Mouse (Mus musculus) heart, adult 2 months (tissue): ENCODE measurements around the gene Eps15. TPM values are rescaled to one million over a fixed set of nuclear protein-coding genes. Genes with fewer than 3 reads are reported as not detected.
A peak's percentile ranks its signal among the peaks of the same experiment; 100 is the strongest.

Source experiments
- DNase-seq, 2 experiments: peaks; one replicate each; pipeline ENCODE4 v3.0.0; 2021
- H3K27ac ChIP-seq: fragments of 200-600 bp; 2 replicates; pipeline ENCODE4 v1.8.1; 2022
- H3K27me3 ChIP-seq: fragments of 200-500 bp; 2 replicates; pipeline ENCODE4 v1.6.1; 2012; ENCODE audit warnings: mild to moderate bottlenecking, low read length, inconsistent platforms, mixed read lengths; ENCODE audit not compliant: control insufficient read depth, insufficient read depth
- H3K36me3 ChIP-seq: fragments of 200-500 bp; 2 replicates; pipeline ENCODE4 v1.6.1; 2012; ENCODE audit warnings: low read length, inconsistent platforms; ENCODE audit not compliant: control insufficient read depth, insufficient read depth
- H3K4me1 ChIP-seq: fragments of 200-500 bp; 2 replicates; pipeline ENCODE4 v1.6.1; 2011; ENCODE audit warnings: low read length; ENCODE audit not compliant: control insufficient read depth, insufficient read depth
- H3K4me3 ChIP-seq: fragments of 200-600 bp; 2 replicates; pipeline ENCODE4 v1.8.1; 2022
- H3K79me2 ChIP-seq: fragments of 200-500 bp; replicated peaks from 2 replicates; pipeline ENCODE4 v1.6.1; 2012; ENCODE audit warnings: mild to moderate bottlenecking, inconsistent platforms, low read length, moderate library complexity, mixed read lengths; ENCODE audit not compliant: control insufficient read depth, insufficient read depth
- H3K9ac ChIP-seq: fragments of 200-500 bp; 2 replicates; pipeline ENCODE4 v1.6.1; 2012; ENCODE audit warnings: low read depth, mild to moderate bottlenecking, control low read depth, inconsistent platforms, low read length, mixed read lengths
- CTCF ChIP-seq: fragments of 200-600 bp; IDR thresholded peaks from 2 replicates; pipeline ENCODE4 v1.8.1; 2022; ENCODE audit warnings: antibody characterized with exemption, mild to moderate bottlenecking, moderate library complexity
- EP300 ChIP-seq: fragments of 200-500 bp; IDR thresholded peaks from 2 replicates; pipeline ENCODE4 v1.6.1; 2011; ENCODE audit warnings: low read depth, low read length, control low read depth; ENCODE audit not compliant: insufficient read depth
- POLR2A ChIP-seq: fragments of 200-500 bp; IDR thresholded peaks from 2 replicates; pipeline ENCODE4 v1.6.1; 2011; ENCODE audit warnings: mild to moderate bottlenecking, low read depth, low read length, control low read depth; ENCODE audit not compliant: insufficient read depth
- WGBS: fragments of 180-500 bp; shearing (Covaris S2); methylation state at CpG from one replicate; pipeline ENCODE4 v1.1.7; 2018; 5-methylcytosine and 5-hydroxymethylcytosine counted together
- intact Hi-C: fragments of 180-260 bp; cut with DNase I; formaldehyde crosslinking; loops from one replicate; pipeline ENCODE4 v1.15.1; 2025
- polyA plus RNA-seq: library from polyadenylated mRNA; depleted of rRNA; stranded (reverse); fragments of >200 nt; gene quantifications from 2 replicates; pipeline ENCODE4 v1.2.3, GENCODE M21; 2012
- total RNA-seq, 2 experiments: library from RNA; stranded (reverse); gene quantifications; 2 replicates each; pipeline ENCODE4 v1.2.3; 2021

The Eps15 gene
- total and polyA plus RNA-seq, 3 experiments: 9.9 to 46.8 (median 43.1) TPM

GRCm38 (mm10) chr4:109421608-109422007 is 141.5 kb downstream of the Eps15 start:
- no peak overlapping the region for H3K27ac ChIP-seq
- H3K4me3 ChIP-seq: no peak overlapping the region
- H3K79me2 ChIP-seq: no peaks in the 10 kb centered on the region
- no peak for TF ChIP-seq CTCF
- TF ChIP-seq POLR2A: no peak
- no peak for TF ChIP-seq EP300
- no peaks in the 10 kb centered on the region for H3K27me3 ChIP-seq
- no peak for DNase-seq
- no peak overlapping the region for H3K9ac ChIP-seq
- WGBS: 88% methylated on average over 7 of the region's 7 CpGs
- intact Hi-C loops: no loop called here
- H3K4me1 ChIP-seq: no peaks in the 10 kb centered on the region
- no peaks in the 10 kb centered on the region for H3K36me3 ChIP-seq

- no peaks in the 10 kb centered on the region for H3K79me2 ChIP-seq
- intact Hi-C loops: no loop called here
- no peak for DNase-seq
- no peaks in the 10 kb centered on the region for H3K4me1 ChIP-seq
- H3K36me3 ChIP-seq: no peaks in the 10 kb centered on the region
- TF ChIP-seq EP300: no peak
- TF ChIP-seq CTCF: no peak
- no peak for TF ChIP-seq POLR2A
- H3K4me3 ChIP-seq: no peak overlapping the region
- no peak overlapping the region for H3K27ac ChIP-seq
- WGBS: 84% methylated on average over 6 of the region's 6 CpGs
- H3K9ac ChIP-seq: no peak overlapping the region
- H3K27me3 ChIP-seq: no peaks in the 10 kb centered on the region
These were observed 142.4 kb downstream of the Eps15 start for GRCm38 (mm10) chr4:109422436-109422835.

- H3K79me2 ChIP-seq: no peaks in the 10 kb centered on the region
- DNase-seq: no peak
- WGBS: 53% methylated on average over 2 of the region's 2 CpGs
- H3K4me1 ChIP-seq: no peaks in the 10 kb centered on the region
- intact Hi-C loops: no loop called here
- no peak overlapping the region for H3K27ac ChIP-seq
- TF ChIP-seq EP300 (no peak), CTCF (no peak), POLR2A (no peak)
- no peak overlapping the region for H3K4me3 ChIP-seq
- H3K9ac ChIP-seq: no peak overlapping the region
- no peaks in the 10 kb centered on the region for H3K36me3 ChIP-seq
- H3K27me3 ChIP-seq: no peaks in the 10 kb centered on the region
These were observed 143.4 kb downstream of the Eps15 start for GRCm38 (mm10) chr4:109423438-109423837.

- H3K79me2 ChIP-seq: no peaks in the 10 kb centered on the region
- intact Hi-C loops: no loop called here
- H3K9ac ChIP-seq: no peak overlapping the region
- peak in 1 of 2 experiments; percentile 13 for DNase-seq
- no peaks in the 10 kb centered on the region for H3K27me3 ChIP-seq
- no peak overlapping the region for H3K27ac ChIP-seq
- H3K4me1 ChIP-seq: peaks cover 1% of the 10 kb centered on the region; the same call in 1 of the 2 replicates
- no peak for TF ChIP-seq EP300
- no peak for TF ChIP-seq POLR2A
- TF ChIP-seq CTCF: no peak
- H3K4me3 ChIP-seq: no peak overlapping the region
- no peaks in the 10 kb centered on the region for H3K36me3 ChIP-seq
- WGBS: 37% methylated on average over 1 of the region's 1 CpGs
These were observed 147.0 kb downstream of the Eps15 start for GRCm38 (mm10) chr4:109427058-109427457.

GRCm38 (mm10) chr4:109430250-109430649 is 150.2 kb downstream of the Eps15 start:
- Histone ChIP-seq H3K27ac (no peak overlapping the region), H3K36me3 (no peaks in the 10 kb centered on the region), H3K27me3 (no peaks in the 10 kb centered on the region), H3K4me3 (no peak overlapping the region), H3K79me2 (no peaks in the 10 kb centered on the region), H3K4me1 (peaks cover 1% of the 10 kb centered on the region; the same call in 1 of the 2 replicates), H3K9ac (no peak overlapping the region)
- peak in 1 of 2 experiments; percentile 15 for DNase-seq
- whole genome bisulfite sequencing: 96% methylated on average over 7 of the region's 7 CpGs
- TF ChIP-seq POLR2A: no peak
- no peak for TF ChIP-seq CTCF
- no peak for TF ChIP-seq EP300
- intact Hi-C loops: no loop called here

GRCm38 (mm10) chr4:109430854-109431253 is 150.8 kb downstream of the Eps15 start:
- Histone ChIP-seq H3K4me3 (no peak overlapping the region), H3K79me2 (no peaks in the 10 kb centered on the region), H3K27ac (no peak overlapping the region), H3K9ac (no peak overlapping the region), H3K4me1 (peaks cover 1% of the 10 kb centered on the region; the same call in 1 of the 2 replicates), H3K27me3 (no peaks in the 10 kb centered on the region), H3K36me3 (no peaks in the 10 kb centered on the region)
- WGBS: 41% methylated on average over 13 of the region's 13 CpGs
- intact Hi-C loops: no loop called here
- DNase-seq: peak; percentile 57 to 70
- peak; percentile 71 for TF ChIP-seq CTCF
- TF ChIP-seq EP300: no peak
